Mouse (Mus musculus) lung, postnatal 0 days (tissue): ENCODE measurements around the gene Ltb4r2.

Experiments
- CTCF ChIP-seq: IDR thresholded peaks from 2 replicates; pipeline ENCODE4 v1.5.1; 2016; ENCODE audit warnings: antibody characterized with exemption, mild to moderate bottlenecking
- EP300 ChIP-seq: IDR thresholded peaks from 2 replicates; pipeline ENCODE4 v1.6.1; 2016; ENCODE audit warnings: antibody characterized with exemption, mild to moderate bottlenecking, control low read depth

- TF ChIP-seq CTCF (no peak), EP300 (no peak)
These were observed 32.7 kb downstream of the Ltb4r2 start for GRCm38 (mm10) chr14:55793946-55794345.
